Mouse (Mus musculus) MEL (cell line): Measurements from ENCODE around the gene Arhgap19. TPM values are rescaled to one million over a fixed set of nuclear protein-coding genes. Genes with fewer than 3 reads are reported as not detected.
A peak's percentile ranks its signal among the peaks of the same experiment; 100 is the strongest.

Experiments used
- DNase-seq: peaks from one replicate; pipeline ENCODE4 v3.0.0; 2011; ENCODE audit warnings: low read depth, low spot score
- H3K27ac ChIP-seq: 2 replicates; pipeline ENCODE4 v1.5.1; 2012; ENCODE audit warnings: low read depth, mild to moderate bottlenecking, control low read depth, low read length, moderate library complexity; ENCODE audit not compliant: control insufficient read depth
- H3K27me3 ChIP-seq, 2 experiments: fragments of 150-350 bp in 1 of 2; sonication (generic) in 1 of 2; 2 replicates each; pipeline ENCODE4 v1.6.1; 2012; ENCODE audit warnings: low read length in 2 of 2, mild to moderate bottlenecking in 2 of 2, improper control_type of control experiment in 1 of 2, moderate library complexity in 1 of 2; ENCODE audit not compliant: insufficient read depth in 2 of 2, control insufficient read depth in 1 of 2
- H3K36me3 ChIP-seq, 2 experiments: 2 replicates each; pipeline ENCODE4 v1.6.1; 2012 to 2014; ENCODE audit warnings: low read length in 2 of 2, improper control_type of control experiment in 1 of 2, inconsistent platforms in 1 of 2, mild to moderate bottlenecking in 1 of 2; ENCODE audit not compliant: insufficient read depth in 2 of 2, control insufficient read depth in 1 of 2
- H3K4me1 ChIP-seq, 2 experiments: fragments of 150-350 bp in 1 of 2; sonication (generic) in 1 of 2; 2 replicates each; pipeline ENCODE4 v1.6.1; 2012; ENCODE audit warnings: low read length in 2 of 2, improper control_type of control experiment in 1 of 2, mild to moderate bottlenecking in 1 of 2; ENCODE audit not compliant: insufficient read depth in 2 of 2, control insufficient read depth in 1 of 2
- H3K4me3 ChIP-seq, 2 experiments: fragments of 150-350 bp in 1 of 2; sonication (generic) in 1 of 2; 2 replicates each; pipeline ENCODE4 v1.5.1; 2012; ENCODE audit warnings: low read depth in 2 of 2, low read length in 2 of 2, mild to moderate bottlenecking in 2 of 2, moderate library complexity in 2 of 2, control low read depth in 1 of 2, improper control_type of control experiment in 1 of 2; ENCODE audit not compliant: control insufficient read depth in 1 of 2, insufficient read depth in 1 of 2
- H3K79me2 ChIP-seq: 2 replicates; pipeline ENCODE4 v1.6.1; 2012; ENCODE audit warnings: mild to moderate bottlenecking, low read length, moderate library complexity; ENCODE audit not compliant: control insufficient read depth, poor library complexity, insufficient read depth
- H3K9ac ChIP-seq: 2 replicates; pipeline ENCODE4 v1.6.1; 2012; ENCODE audit warnings: low read depth, mild to moderate bottlenecking, control low read depth, low read length, moderate library complexity; ENCODE audit not compliant: control insufficient read depth, poor library complexity, severe bottlenecking
- H3K9me3 ChIP-seq: fragments of 150-350 bp; sonication (generic); replicated peaks from 2 replicates; pipeline ENCODE4 v1.6.1; 2012; ENCODE audit warnings: mild to moderate bottlenecking, low read length, improper control_type of control experiment, moderate library complexity; ENCODE audit not compliant: insufficient read depth
- BHLHE40 ChIP-seq: IDR thresholded peaks from 2 replicates; pipeline ENCODE4 v1.6.1; 2012; ENCODE audit warnings: low read depth, mild to moderate bottlenecking, inconsistent platforms, low read length, improper control_type of control experiment, borderline replicate concordance
- CHD1 ChIP-seq: IDR thresholded peaks from 2 replicates; pipeline ENCODE4 v1.6.1; 2012; ENCODE audit warnings: low read depth, mild to moderate bottlenecking, inconsistent platforms, low read length, improper control_type of control experiment
- CTCF ChIP-seq, 3 experiments: IDR thresholded peaks in 2 of 3; conservative IDR thresholded peaks in 1 of 3; 2 replicates each; pipeline ENCODE4 v1.5.1; 2011 to 2012; ENCODE audit warnings: low read length in 3 of 3, low read depth in 2 of 3, mild to moderate bottlenecking in 2 of 3, improper control_type of control experiment in 1 of 3, inconsistent platforms in 1 of 3, mixed read lengths in 1 of 3, moderate library complexity in 1 of 3; ENCODE audit not compliant: control insufficient read depth in 1 of 3, insufficient read depth in 1 of 3, poor library complexity in 1 of 3, severe bottlenecking in 1 of 3
- E2F4 ChIP-seq: IDR thresholded peaks from 2 replicates; pipeline ENCODE4 v1.6.1; 2011; ENCODE audit warnings: low read depth, low read length, improper control_type of control experiment, borderline replicate concordance
- EP300 ChIP-seq, 2 experiments: IDR thresholded peaks; 2 replicates each; pipeline ENCODE4 v1.6.1; 2011; ENCODE audit warnings: improper control_type of control experiment in 2 of 2, low read length in 2 of 2, low read depth in 1 of 2, mild to moderate bottlenecking in 1 of 2
- ETS1 ChIP-seq: IDR thresholded peaks from 2 replicates; pipeline ENCODE4 v1.6.1; 2012; ENCODE audit warnings: low read depth, mild to moderate bottlenecking, inconsistent platforms, low read length, improper control_type of control experiment, moderate library complexity
- GATA1 ChIP-seq: IDR thresholded peaks from 2 replicates; pipeline ENCODE4 v1.6.1; 2011; ENCODE audit warnings: low read depth, low read length, improper control_type of control experiment
- HCFC1 ChIP-seq: IDR thresholded peaks from 2 replicates; pipeline ENCODE4 v1.6.1; 2012; ENCODE audit warnings: low read depth, mild to moderate bottlenecking, inconsistent platforms, low read length, improper control_type of control experiment, moderate library complexity
- JUND ChIP-seq: IDR thresholded peaks from 2 replicates; pipeline ENCODE4 v1.6.1; 2011; ENCODE audit warnings: low read depth, mild to moderate bottlenecking, improper control_type of control experiment, low read length
- MAFK ChIP-seq: IDR thresholded peaks from 2 replicates; pipeline ENCODE4 v1.6.1; 2011; ENCODE audit warnings: low read depth, mild to moderate bottlenecking, low read length, improper control_type of control experiment, borderline replicate concordance
- MAX ChIP-seq: IDR thresholded peaks from 2 replicates; pipeline ENCODE4 v1.6.1; 2011; ENCODE audit warnings: low read length, improper control_type of control experiment
- MXI1 ChIP-seq: IDR thresholded peaks from 2 replicates; pipeline ENCODE4 v1.6.1; 2011; ENCODE audit warnings: mild to moderate bottlenecking, low read depth, low read length, improper control_type of control experiment
- MYB ChIP-seq: IDR thresholded peaks from 2 replicates; pipeline ENCODE4 v1.6.1; 2011; ENCODE audit warnings: mild to moderate bottlenecking, low read depth, low read length, improper control_type of control experiment
- POLR2A ChIP-seq, 2 experiments: IDR thresholded peaks; 2 replicates each; pipeline ENCODE4 v1.6.1; 2011 to 2012; ENCODE audit warnings: low read length in 2 of 2, mild to moderate bottlenecking in 2 of 2, control low read depth in 1 of 2, improper control_type of control experiment in 1 of 2, low read depth in 1 of 2, moderate library complexity in 1 of 2; ENCODE audit not compliant: control insufficient read depth in 1 of 2, insufficient read depth in 1 of 2, poor library complexity in 1 of 2
- POLR2AphosphoS2 ChIP-seq: IDR thresholded peaks from 2 replicates; pipeline ENCODE4 v1.6.1; 2011; ENCODE audit warnings: low read length, improper control_type of control experiment
- POLR2AphosphoS5 ChIP-seq: IDR thresholded peaks from 2 replicates; pipeline ENCODE4 v1.6.1; 2012; ENCODE audit warnings: low read depth, borderline replicate concordance, mild to moderate bottlenecking, inconsistent platforms, low read length, moderate library complexity, mixed read lengths
- RAD21 ChIP-seq: IDR thresholded peaks from 2 replicates; pipeline ENCODE4 v1.6.1; 2011; ENCODE audit warnings: mild to moderate bottlenecking, low read depth, low read length, improper control_type of control experiment
- RCOR1 ChIP-seq: IDR thresholded peaks from 2 replicates; pipeline ENCODE4 v1.6.1; 2012; ENCODE audit warnings: low read depth, mild to moderate bottlenecking, inconsistent platforms, low read length, improper control_type of control experiment
- SIN3A ChIP-seq: IDR thresholded peaks from 2 replicates; pipeline ENCODE4 v1.6.1; 2012; ENCODE audit warnings: low read length, improper control_type of control experiment, inconsistent platforms
- SMC3 ChIP-seq: IDR thresholded peaks from 2 replicates; pipeline ENCODE4 v1.6.1; 2011; ENCODE audit warnings: low read depth, low read length, improper control_type of control experiment
- TAL1 ChIP-seq: IDR thresholded peaks from 2 replicates; pipeline ENCODE4 v1.6.1; 2012; ENCODE audit warnings: mild to moderate bottlenecking, inconsistent platforms, low read length, moderate library complexity, mixed read lengths
- TBP ChIP-seq: IDR thresholded peaks from 2 replicates; pipeline ENCODE4 v1.8.0; 2011; ENCODE audit warnings: low read depth, low read length, improper control_type of control experiment
- TCF12 ChIP-seq: IDR thresholded peaks from 2 replicates; pipeline ENCODE4 v1.6.1; 2014; ENCODE audit warnings: low read depth, mild to moderate bottlenecking, inconsistent platforms, low read length, improper control_type of control experiment, moderate library complexity
- USF2 ChIP-seq, 2 experiments: IDR thresholded peaks; 2 replicates each; pipeline ENCODE4 v1.6.1; 2011 to 2012; ENCODE audit warnings: improper control_type of control experiment in 2 of 2, low read length in 2 of 2, borderline replicate concordance in 1 of 2, inconsistent platforms in 1 of 2, low read depth in 1 of 2, mild to moderate bottlenecking in 1 of 2; ENCODE audit not compliant: insufficient read depth in 1 of 2
- ZC3H11A ChIP-seq: IDR thresholded peaks from 2 replicates; pipeline ENCODE4 v1.6.1; 2012; ENCODE audit warnings: low read depth, mild to moderate bottlenecking, inconsistent platforms, low read length, improper control_type of control experiment
- ZKSCAN1 ChIP-seq: IDR thresholded peaks from 2 replicates; pipeline ENCODE4 v1.6.1; 2012; ENCODE audit warnings: low read depth, mild to moderate bottlenecking, inconsistent platforms, low read length, improper control_type of control experiment, moderate library complexity
- ZMIZ1 ChIP-seq: IDR thresholded peaks from 2 replicates; pipeline ENCODE4 v1.6.1; 2012; ENCODE audit warnings: low read depth, mild to moderate bottlenecking, inconsistent platforms, low read length, improper control_type of control experiment, moderate library complexity
- polyA plus RNA-seq, 2 experiments: library from polyadenylated mRNA; stranded (reverse) in 1 of 2; unstranded in 1 of 2; fragments of >175 nt in 1 of 2; fragments of >200 nt in 1 of 2; gene quantifications; 2 replicates each; pipeline versions ENCODE4 v1.2.1 to v1.2.4; 2012; ENCODE audit warnings: low replicate concordance in 2 of 2, low read depth in 1 of 2; ENCODE audit not compliant: insufficient read length in 2 of 2, insufficient read depth in 1 of 2, missing spikeins in 1 of 2
- total RNA-seq: library from RNA; depleted of rRNA; stranded (reverse); fragments of 300-350 nt; gene quantifications from 2 replicates; pipeline ENCODE4 v1.2.3, GENCODE M21; 2012

Arhgap19 gene
- total and polyA plus RNA-seq, 3 experiments = 47.5 to 67.9 TPM; not detected in 1

GRCm38 (mm10) chr19:41841105-41841750, 39.4 kb upstream of the Arhgap19 start (continued):
- TF ChIP-seq BHLHE40 (peak; percentile 80), TBP (peak; percentile 60; the same call in 1 of the 2 replicates), EP300 (IDR thresholded peaks at IDR 0.05; ENCODE audit: low read depth in 1 of 2, low read length in 2 of 2) (peak; percentile 95 to 96), ETS1 (peak; percentile 89), CTCF (IDR thresholded peaks at IDR 0.05 in 2 of 3, conservative IDR thresholded peaks at IDR 0.05 in 1 of 3; ENCODE audit: control insufficient read depth in 1 of 3, insufficient read depth in 1 of 3, low read depth in 2 of 3, low read length in 3 of 3, poor library complexity in 1 of 3, severe bottlenecking in 1 of 3) (no peak), MAX (peak; percentile 15; the same call in 1 of the 2 replicates)

- H3K79me2 ChIP-seq = peaks cover 9% of the 10 kb centered on the region
- TF ChIP-seq ZMIZ1 (no peak), SMC3 (no peak), E2F4 (no peak)
- H3K4me1 ChIP-seq = peaks cover 37 to 58% of the 10 kb centered on the region in 2 experiments
- H3K9ac ChIP-seq = peak overlapping the region; percentile 57
- no peaks in the 10 kb centered on the region for H3K9me3 ChIP-seq
- no peaks in the 10 kb centered on the region for H3K27me3 ChIP-seq
- peaks cover 0 to 61% of the 10 kb centered on the region in 2 experiments; a peak in 2 of 4 replicates for H3K36me3 ChIP-seq
- DNase-seq = peak; percentile 54
- peak overlapping the region; percentile 94 for H3K27ac ChIP-seq
- H3K4me3 ChIP-seq = peak overlapping the region; percentile 31 to 47; a peak in 2 of 4 replicates
Observed at GRCm38 (mm10) chr19:41839685-41840084, 37.8 kb upstream of the Arhgap19 start.

GRCm38 (mm10) chr19:41838808-41839207, 37.0 kb upstream of the Arhgap19 start:
- peak; percentile 86 for DNase-seq
- Histone ChIP-seq H3K27me3 (no peaks in the 10 kb centered on the region), H3K36me3 (peaks cover 0 to 58% of the 10 kb centered on the region in 2 experiments; a peak in 2 of 4 replicates), H3K79me2 (0 out of 2 replicates have a peak, but pooled peaks cover 3% of the 10 kb centered on the region), H3K4me3 (peak overlapping the region; percentile 39 to 47), H3K9ac (peak overlapping the region; percentile 57), H3K4me1 (peaks cover 37 to 58% of the 10 kb centered on the region in 2 experiments), H3K9me3 (no peaks in the 10 kb centered on the region), H3K27ac (peak overlapping the region; percentile 94)
- TF ChIP-seq ETS1 = peak; percentile 99
- TF ChIP-seq CHD1 = no peak; the same call in 1 of the 2 replicates
- peak; percentile 23; the same call in 1 of the 2 replicates for TF ChIP-seq HCFC1
- TF ChIP-seq EP300 (IDR thresholded peaks at IDR 0.05; ENCODE audit: low read depth in 1 of 2, low read length in 2 of 2) = peak; percentile 97 to 98
- no peak for TF ChIP-seq USF2 (IDR thresholded peaks at IDR 0.05; ENCODE audit: borderline replicate concordance in 1 of 2, insufficient read depth in 1 of 2, low read depth in 1 of 2, low read length in 2 of 2)
- peak; percentile 94 for TF ChIP-seq SIN3A
- TF ChIP-seq MYB = peak; percentile 99
- TF ChIP-seq BHLHE40 = peak; percentile 77
- TF ChIP-seq POLR2AphosphoS2 = 0 out of 2 replicates have a peak, but pooled peaks have one; percentile 70
- TF ChIP-seq TAL1 = peak; percentile 69
- peak; percentile 98 for TF ChIP-seq GATA1
- TF ChIP-seq RCOR1 = peak; percentile 96
- TF ChIP-seq JUND = no peak
- TF ChIP-seq TCF12 = peak; percentile 95
- TF ChIP-seq TBP = peak; percentile 91
- no peak for TF ChIP-seq CTCF (IDR thresholded peaks at IDR 0.05 in 2 of 3, conservative IDR thresholded peaks at IDR 0.05 in 1 of 3; ENCODE audit: control insufficient read depth in 1 of 3, insufficient read depth in 1 of 3, low read depth in 2 of 3, low read length in 3 of 3, poor library complexity in 1 of 3, severe bottlenecking in 1 of 3)
- TF ChIP-seq POLR2AphosphoS5 = peak; percentile 26; the same call in 1 of the 2 replicates
- peak; percentile 73; the same call in 1 of the 2 replicates for TF ChIP-seq MAFK
- no peak for TF ChIP-seq ZKSCAN1
- TF ChIP-seq POLR2A (IDR thresholded peaks at IDR 0.05; ENCODE audit: control insufficient read depth in 1 of 2, insufficient read depth in 1 of 2, low read depth in 1 of 2, low read length in 2 of 2, poor library complexity in 1 of 2) = peak in 1 of 2 experiments; percentile 52; a peak in 1 of 4 replicates
- TF ChIP-seq ZC3H11A = no peak
- peak; percentile 52; the same call in 1 of the 2 replicates for TF ChIP-seq MXI1
- no peak for TF ChIP-seq RAD21
